Comparison of ENCODE assay signal across 23 mouse cellular contexts in the genomic region with DNA sequence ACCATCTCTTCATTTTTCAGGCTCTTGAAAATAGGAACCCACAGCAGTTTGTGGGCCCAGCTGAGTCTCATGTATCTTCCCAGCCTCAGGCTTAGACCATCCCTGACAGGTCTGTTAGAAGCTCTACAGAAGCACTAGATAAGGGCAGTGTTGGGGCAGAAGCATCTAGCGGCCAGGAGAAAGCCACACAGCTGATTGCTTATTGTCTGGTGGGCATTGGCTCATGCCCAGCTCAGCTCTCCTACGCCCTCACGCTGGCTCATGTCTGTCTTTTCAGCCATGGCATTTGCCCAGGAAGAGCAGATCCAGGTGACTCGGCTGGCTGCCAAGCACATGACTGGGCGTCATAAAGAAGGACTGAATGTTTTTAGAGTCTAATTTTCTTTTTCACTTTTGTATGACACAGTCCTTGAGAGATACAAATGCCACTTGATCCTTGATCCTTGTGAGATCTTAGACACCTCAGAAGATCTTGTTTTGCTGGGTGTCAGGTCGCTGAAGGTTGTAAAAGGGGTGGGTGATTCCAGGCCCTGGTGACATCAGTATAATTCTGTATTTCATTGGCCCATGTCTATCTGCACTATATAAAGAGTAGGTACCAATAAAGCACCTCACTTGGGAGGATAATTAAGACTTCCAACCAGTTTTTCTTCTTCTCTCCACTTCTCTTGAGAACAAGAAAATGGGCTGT. TPM values are rescaled to one million over a fixed set of nuclear protein-coding genes. Genes with fewer than 3 reads are reported as not detected.
DNase-seq lines count a peak whose midpoint lies in the region; ATAC-seq and TF ChIP-seq lines count a peak whose summit lies in the region.
"Had no signal": no experiment of that assay in that cellular context is flagged by ENCODE, and none has a peak within 500 bp of the region (broad histone marks: within the 10 kb centered on the region; RNA-seq: fewer than 3 reads in every experiment).

No protein-coding gene starts in this region.

- no peak for TF ChIP-seq EP300 in liver, embryonic 14.5 days (IDR thresholded peaks at IDR 0.05; ENCODE audit: low read depth)

- H3K4me3 ChIP-seq in kidney, adult 2 months (ENCODE audit: insufficient read depth, low read depth, low read length) = no peak overlapping the region
- no peak overlapping the region for H3K4me3 ChIP-seq in kidney, embryonic 16.5 days (ENCODE audit: low read length)
- no peak overlapping the region for H3K4me3 ChIP-seq in liver, embryonic 14.5 days (ENCODE audit: insufficient read depth in 1 of 2, low read depth in 2 of 2, low read length in 2 of 2)
- H3K4me3 ChIP-seq: erythroblast, embryonic 14.5 days; forebrain, embryonic 15.5 days; hindbrain, embryonic 15.5 days; limb, embryonic 15.5 days; midbrain, embryonic 13.5 days; neural tube, embryonic 12.5 days had no signal

- ATAC-seq in kidney, embryonic 16.5 days (ENCODE audit: low FRiP score, low TSS enrichment) = no peak
- ATAC-seq in liver, embryonic 14.5 days (ENCODE audit: insufficient read depth) = no peak
- ATAC-seq: forebrain, embryonic 15.5 days; midbrain, embryonic 13.5 days had no signal

- TF ChIP-seq POLR2A in kidney, adult 2 months (IDR thresholded peaks at IDR 0.05; ENCODE audit: low read depth, low read length) = no peak

- H3K4me1 ChIP-seq in kidney, adult 2 months (ENCODE audit: control insufficient read depth, insufficient read depth, low read length) = no peaks in the 10 kb centered on the region
- H3K4me1 ChIP-seq in kidney, embryonic 16.5 days (ENCODE audit: insufficient read depth, low read length) = no peaks in the 10 kb centered on the region
- peaks cover 31 to 36% of the 10 kb centered on the region in 2 experiments for H3K4me1 ChIP-seq in liver, embryonic 14.5 days (replicated peaks; ENCODE audit: control insufficient read depth in 2 of 2, insufficient read depth in 2 of 2, low read length in 1 of 2)
- H3K4me1 ChIP-seq: forebrain, embryonic 15.5 days; hindbrain, embryonic 15.5 days; limb, embryonic 15.5 days; midbrain, embryonic 13.5 days; neural tube, embryonic 12.5 days had no signal

- H3K27ac ChIP-seq in kidney, adult 2 months (ENCODE audit: insufficient read depth, low read depth, low read length) = no peak overlapping the region
- H3K27ac ChIP-seq in kidney, embryonic 16.5 days (ENCODE audit: low read length) = no peak overlapping the region
- no peak overlapping the region for H3K27ac ChIP-seq in liver, embryonic 14.5 days
- H3K27ac ChIP-seq: forebrain, embryonic 15.5 days; hindbrain, embryonic 15.5 days; limb, embryonic 15.5 days; midbrain, embryonic 13.5 days; neural tube, embryonic 12.5 days had no signal

- no peak overlapping the region for H3K9ac ChIP-seq in kidney, embryonic 16.5 days (replicated peaks; ENCODE audit: low read length)
- H3K9ac ChIP-seq in liver, embryonic 14.5 days (replicated peaks) = no peak overlapping the region
- H3K9ac ChIP-seq: forebrain, embryonic 15.5 days; hindbrain, embryonic 15.5 days; limb, embryonic 15.5 days; midbrain, embryonic 13.5 days; neural tube, embryonic 12.5 days had no signal

- no peak for TF ChIP-seq CTCF in kidney, adult 2 months (conservative IDR thresholded peaks at IDR 0.05; ENCODE audit: insufficient read depth, insufficient read length, low read depth, low read length)
- TF ChIP-seq CTCF in liver, embryonic 14.5 days (IDR thresholded peaks at IDR 0.05; ENCODE audit: low read depth) = 0 out of 2 replicates have a peak, but pooled peaks have one; percentile 12

- no peaks in the 10 kb centered on the region for H3K27me3 ChIP-seq in kidney, adult 2 months (replicated peaks; ENCODE audit: control insufficient read depth, insufficient read depth, low read length)
- H3K27me3 ChIP-seq in kidney, embryonic 16.5 days (ENCODE audit: insufficient read depth, low read length) = no peaks in the 10 kb centered on the region
- no peaks in the 10 kb centered on the region for H3K27me3 ChIP-seq in liver, embryonic 14.5 days (ENCODE audit: control insufficient read depth, insufficient read depth, low read length)
- H3K27me3 ChIP-seq: forebrain, embryonic 15.5 days; hindbrain, embryonic 15.5 days; limb, embryonic 15.5 days; midbrain, embryonic 13.5 days; neural tube, embryonic 12.5 days had no signal

- WGBS in kidney, adult 2 months = 51% methylated on average over 6 of the region's 6 CpGs
- 77% methylated on average over 6 of the region's 6 CpGs for WGBS in kidney, embryonic 16.5 days
- WGBS in liver, embryonic 14.5 days (ENCODE audit: insufficient replicate concordance) = 64% methylated on average over 6 of the region's 6 CpGs

- no peaks in the 10 kb centered on the region for H3K9me3 ChIP-seq in kidney, embryonic 16.5 days (ENCODE audit: low read length)
- H3K9me3 ChIP-seq in liver, embryonic 14.5 days (ENCODE audit: control insufficient read depth, low read length) = no peaks in the 10 kb centered on the region
- H3K9me3 ChIP-seq: forebrain, embryonic 15.5 days; hindbrain, embryonic 15.5 days; limb, embryonic 15.5 days; midbrain, embryonic 13.5 days; neural tube, embryonic 12.5 days had no signal

- no peaks in the 10 kb centered on the region for H3K36me3 ChIP-seq in kidney, adult 2 months (ENCODE audit: control insufficient read depth, insufficient read depth, low read length)
- H3K36me3 ChIP-seq in kidney, embryonic 16.5 days (ENCODE audit: insufficient read depth, low read length) = no peaks in the 10 kb centered on the region
- no peaks in the 10 kb centered on the region for H3K36me3 ChIP-seq in liver, embryonic 14.5 days (replicated peaks; ENCODE audit: control insufficient read depth, insufficient read depth, low read depth)
- H3K36me3 ChIP-seq: forebrain, embryonic 15.5 days; hindbrain, embryonic 15.5 days; limb, embryonic 15.5 days; midbrain, embryonic 13.5 days; neural tube, embryonic 12.5 days had no signal

- no peak overlapping the region for H3K4me2 ChIP-seq in kidney, embryonic 16.5 days (replicated peaks; ENCODE audit: low read depth, low read length)
- no peak overlapping the region for H3K4me2 ChIP-seq in liver, embryonic 14.5 days (ENCODE audit: low read depth)
- H3K4me2 ChIP-seq: forebrain, embryonic 15.5 days; hindbrain, embryonic 15.5 days; limb, embryonic 15.5 days; midbrain, embryonic 13.5 days; neural tube, embryonic 12.5 days had no signal

- DNase-seq in kidney, adult 2 months = peak; percentile 30
- DNase-seq in liver, embryonic 14.5 days (ENCODE audit: low read depth in 3 of 3, low spot score in 3 of 3) = no peak
- DNase-seq in liver = no peak
- peak; percentile 15 to 47 for DNase-seq in kidney, postnatal 36 days
- no peak for DNase-seq in lung, postnatal 25 days (ENCODE audit: low spot score)
- no peak for DNase-seq in retina, embryonic 14.5 days (ENCODE audit: low spot score)
- DNase-seq: adrenal gland, postnatal 25 days; cerebellum, adult 11 months; gastrocnemius, postnatal 14 days; heart, adult 18-20 months; heart, postnatal 36 days; right cerebral cortex, adult 18-20 months; thymus, postnatal 36 days had no signal

RNA-seq across cellular contexts. Expression of gene Lypd8, which starts 20.9 kb away (rescaled TPM):
- polyA plus RNA-seq in kidney, adult 2 months (2012; rRNA removed) = 0.22 and 0.31 TPM in 2 replicates
- 0.21 and 0.27 TPM in 2 replicates for polyA plus RNA-seq in kidney, embryonic 16.5 days (2015; fragmentation: Nextera tagmentation; extraction: Ambion mirVana)
- polyA plus RNA-seq in liver, embryonic 14.5 days (2012; rRNA removed) = 0.09 and 0.17 TPM in 2 replicates
- polyA plus RNA-seq in liver, embryonic 14.5 days (2014; fragmentation: Nextera tagmentation; extraction: Ambion mirVana) = not detected in 2 replicates
- polyA plus RNA-seq: embryonic facial prominence, embryonic 11.5 days; erythroblast, embryonic 14.5 days; heart, embryonic 14.5 days; hindbrain, embryonic 15.5 days; limb, embryonic 15.5 days; lung, embryonic 16.5 days; midbrain, embryonic 13.5 days; neural tube, embryonic 12.5 days had no signal

RNA-seq across cellular contexts. Expression of gene Sh3bp5l, which starts 27.5 kb away (rescaled TPM):
- polyA plus RNA-seq in kidney, adult 2 months (2012; rRNA removed) = 29.7 and 32.8 TPM in 2 replicates
- polyA plus RNA-seq in kidney, embryonic 16.5 days (2015; fragmentation: Nextera tagmentation; extraction: Ambion mirVana) = 41.2 and 41.8 TPM in 2 replicates
- polyA plus RNA-seq in liver, embryonic 14.5 days (2012; rRNA removed) = 9.0 and 9.1 TPM in 2 replicates
- polyA plus RNA-seq in liver, embryonic 14.5 days (2014; fragmentation: Nextera tagmentation; extraction: Ambion mirVana) = 9.1 and 12.4 TPM in 2 replicates

RNA-seq across cellular contexts. Expression of gene Zfp672, which starts 27.9 kb away (rescaled TPM):
- 30.8 and 38.3 TPM in 2 replicates for polyA plus RNA-seq in kidney, adult 2 months (2012; rRNA removed)
- 40.9 and 43.8 TPM in 2 replicates for polyA plus RNA-seq in kidney, embryonic 16.5 days (2015; fragmentation: Nextera tagmentation; extraction: Ambion mirVana)
- polyA plus RNA-seq in liver, embryonic 14.5 days (2012; rRNA removed) = 20.3 and 22.2 TPM in 2 replicates
- 39.1 and 48.6 TPM in 2 replicates for polyA plus RNA-seq in liver, embryonic 14.5 days (2014; fragmentation: Nextera tagmentation; extraction: Ambion mirVana)

RNA-seq across cellular contexts. Expression of gene Zfp692, which starts 51.1 kb away (rescaled TPM):
- 14.8 and 20.8 TPM in 2 replicates for polyA plus RNA-seq in kidney, adult 2 months (2012; rRNA removed)
- polyA plus RNA-seq in kidney, embryonic 16.5 days (2015; fragmentation: Nextera tagmentation; extraction: Ambion mirVana) = 30.1 and 33.3 TPM in 2 replicates
- 18.7 and 19.8 TPM in 2 replicates for polyA plus RNA-seq in liver, embryonic 14.5 days (2012; rRNA removed)
- 5.0 and 6.7 TPM in 2 replicates for polyA plus RNA-seq in liver, embryonic 14.5 days (2014; fragmentation: Nextera tagmentation; extraction: Ambion mirVana)

Comparison
In these comparisons a context has a peak if more than half of its experiments do, and no peak if none do; other contexts are left out.
1. DNase-seq: peak in kidney, adult 2 months (single experiment) and kidney, postnatal 36 days (2 of 2); none in liver, embryonic 14.5 days (0 of 3), liver (single experiment), lung, postnatal 25 days (single experiment) and retina, embryonic 14.5 days (single experiment).